Mouse (Mus musculus) spleen, postnatal 36 days (tissue): Measurements from ENCODE around the gene Slc8a1.

Experiments
- DNase-seq, 2 experiments: peaks; one replicate each; pipeline ENCODE4 v3.0.0; 2022; ENCODE audit warnings: low spot score in 2 of 2, mixed read lengths in 1 of 2

The Slc8a1 gene

DNA sequence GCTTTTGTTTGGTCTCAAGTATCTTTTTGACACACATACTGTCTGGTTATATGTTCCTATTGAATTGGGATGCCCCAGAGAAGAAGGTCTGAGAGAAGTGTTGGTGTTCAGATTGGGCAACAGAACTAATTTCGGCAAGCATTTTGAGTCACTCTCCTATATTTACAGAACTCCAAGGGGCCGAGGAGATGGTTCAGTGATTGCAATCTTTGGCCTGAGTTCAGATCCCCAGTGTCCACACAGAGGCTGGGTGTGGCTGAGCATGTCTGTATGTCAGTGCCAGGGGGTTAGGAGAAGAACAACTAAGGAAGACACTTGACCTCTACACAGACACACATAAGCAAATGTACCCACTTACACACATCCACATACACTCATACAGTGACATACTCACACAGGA, 369.7 kb downstream of the Slc8a1 start:
- DNase-seq = no peak

GRCm38 (mm10) chr17:81363368-81363767, 374.8 kb downstream of the Slc8a1 start:
- no peak for DNase-seq

DNA sequence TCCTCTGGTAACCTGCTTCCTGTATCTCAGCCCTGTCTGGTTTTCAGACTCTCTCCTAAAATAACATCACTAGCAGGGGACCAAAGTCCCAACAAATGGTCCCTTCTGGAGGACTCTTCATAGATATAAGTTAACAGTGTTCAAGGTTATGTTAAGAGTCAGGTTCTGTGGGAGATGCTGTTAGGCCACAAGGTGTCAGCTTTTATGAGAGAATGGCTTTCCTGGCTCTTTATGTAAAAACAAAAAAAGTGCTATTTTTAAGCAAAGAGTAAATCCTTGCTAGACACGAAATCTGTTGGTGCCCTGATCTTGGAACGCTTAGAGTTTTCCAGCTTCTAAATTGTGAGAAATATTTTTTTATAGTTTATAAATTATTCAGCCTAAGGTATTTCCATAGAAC, 377.6 kb downstream of the Slc8a1 start:
- DNase-seq = no peak

DNA sequence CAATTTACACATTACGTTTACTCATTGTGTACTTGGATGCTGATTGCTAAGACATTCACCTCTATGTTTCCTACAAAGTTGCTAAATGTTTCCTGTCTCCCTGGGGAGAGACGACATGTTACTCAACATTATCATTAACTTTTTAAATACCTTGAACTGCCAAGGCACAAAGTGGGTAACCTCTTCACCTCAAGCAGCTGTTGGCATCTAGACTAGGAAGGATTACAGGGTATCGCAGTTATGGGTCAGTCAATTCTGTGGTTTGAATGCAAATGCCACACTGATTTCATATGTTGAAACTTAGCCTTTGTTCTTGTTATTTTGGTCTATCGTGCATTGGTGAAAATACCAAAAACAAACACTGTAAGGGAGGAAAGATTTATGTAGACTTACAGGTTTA, 378.1 kb downstream of the Slc8a1 start:
- DNase-seq = no peak

GRCm38 (mm10) chr17:81336024-81336754, 402.0 kb downstream of the Slc8a1 start:
- DNase-seq = no peak

GRCm38 (mm10) chr17:81335526-81335925, 402.7 kb downstream of the Slc8a1 start:
- DNase-seq = no peak
